Mouse (Mus musculus): ENCODE measurements around the gene Tomm6. TPM values are rescaled to one million over a fixed set of nuclear protein-coding genes. Genes with fewer than 3 reads are reported as not detected.
A peak's percentile ranks its signal among the peaks of the same experiment; 100 is the strongest.

The Tomm6 gene
- polyA plus RNA-seq, 1 experiment = 93.7 TPM

- Histone ChIP-seq H3K4me1 (ENCODE audit: control insufficient read depth, insufficient read depth, low read length) (peaks cover 23% of the 10 kb centered on the region), H3K27me3 (ENCODE audit: control insufficient read depth, insufficient read depth, low read length) (no peaks in the 10 kb centered on the region), H3K27ac (ENCODE audit: control insufficient read depth, insufficient read depth, low read depth, low read length) (peak within 1 kb of the TSS; percentile 51), H3K4me3 (ENCODE audit: control insufficient read depth, low read depth, low read length) (peak within 1 kb of the TSS; percentile 93), H3K36me3 (ENCODE audit: control insufficient read depth, insufficient read depth, low read length) (no peaks in the 10 kb centered on the region)
- no peak for TF ChIP-seq POLR2A (IDR thresholded peaks at IDR 0.05; ENCODE audit: control insufficient read depth, low read depth, low read length)
- no peak for TF ChIP-seq CTCF (IDR thresholded peaks at IDR 0.05; ENCODE audit: control insufficient read depth, insufficient read depth, insufficient replicate concordance, low read depth, low read length)
Observed at GRCm38 (mm10) chr17:47688608-47689575, 706 bp upstream of the Tomm6 start, which contains the start of gene Frs3. Gene Frs3, plus strand, starts transcription at chr17:47689030.

- peak overlapping the region; percentile 76 for H3K27ac ChIP-seq (ENCODE audit: control insufficient read depth, insufficient read depth, low read depth, low read length)
- peaks cover 19% of the 10 kb centered on the region for H3K4me1 ChIP-seq (ENCODE audit: control insufficient read depth, insufficient read depth, low read length)
- TF ChIP-seq CTCF (IDR thresholded peaks at IDR 0.05; ENCODE audit: control insufficient read depth, insufficient read depth, insufficient replicate concordance, low read depth, low read length) = no peak
- peak; percentile 89 for TF ChIP-seq POLR2A (IDR thresholded peaks at IDR 0.05; ENCODE audit: control insufficient read depth, low read depth, low read length)
- H3K4me3 ChIP-seq (ENCODE audit: control insufficient read depth, low read depth, low read length) = peak overlapping the region; percentile 93
- no peaks in the 10 kb centered on the region for H3K36me3 ChIP-seq (ENCODE audit: control insufficient read depth, insufficient read depth, low read length)
- H3K27me3 ChIP-seq (ENCODE audit: control insufficient read depth, insufficient read depth, low read length) = no peaks in the 10 kb centered on the region
Observed at GRCm38 (mm10) chr17:47687409-47688343, 510 bp downstream of the Tomm6 start.

- Histone ChIP-seq H3K36me3 (ENCODE audit: control insufficient read depth, insufficient read depth, low read length) (peaks cover 1% of the 10 kb centered on the region; the same call in 1 of the 2 replicates), H3K27ac (ENCODE audit: control insufficient read depth, insufficient read depth, low read depth, low read length) (no peak overlapping the region)
- TF ChIP-seq CTCF (IDR thresholded peaks at IDR 0.05; ENCODE audit: control insufficient read depth, insufficient read depth, insufficient replicate concordance, low read depth, low read length) = no peak
- no peak for TF ChIP-seq POLR2A (IDR thresholded peaks at IDR 0.05; ENCODE audit: control insufficient read depth, low read depth, low read length)
Observed at GRCm38 (mm10) chr17:47682836-47683235, 5.3 kb downstream of the Tomm6 start.

GRCm38 (mm10) chr17:47678702-47679101, 9.5 kb downstream of the Tomm6 start:
- TF ChIP-seq POLR2A (IDR thresholded peaks at IDR 0.05; ENCODE audit: control insufficient read depth, low read depth, low read length) (no peak), CTCF (IDR thresholded peaks at IDR 0.05; ENCODE audit: control insufficient read depth, insufficient read depth, insufficient replicate concordance, low read depth, low read length) (no peak)
- H3K27me3 ChIP-seq (ENCODE audit: control insufficient read depth, insufficient read depth, low read length) = no peaks in the 10 kb centered on the region
- H3K36me3 ChIP-seq (ENCODE audit: control insufficient read depth, insufficient read depth, low read length) = peaks cover 1% of the 10 kb centered on the region
- H3K4me1 ChIP-seq (ENCODE audit: control insufficient read depth, insufficient read depth, low read length) = no peaks in the 10 kb centered on the region
- no peak overlapping the region for H3K4me3 ChIP-seq (ENCODE audit: control insufficient read depth, low read depth, low read length)
- H3K27ac ChIP-seq (ENCODE audit: control insufficient read depth, insufficient read depth, low read depth, low read length) = no peak overlapping the region

More at GRCm38 (mm10) chr17:47682836-47683235, 5.3 kb downstream of the Tomm6 start:
- H3K4me3 ChIP-seq (ENCODE audit: control insufficient read depth, low read depth, low read length) = no peak overlapping the region
- H3K27me3 ChIP-seq (ENCODE audit: control insufficient read depth, insufficient read depth, low read length) = no peaks in the 10 kb centered on the region
- H3K4me1 ChIP-seq (ENCODE audit: control insufficient read depth, insufficient read depth, low read length) = peaks cover 10% of the 10 kb centered on the region

- peaks cover 1% of the 10 kb centered on the region for H3K36me3 ChIP-seq (ENCODE audit: control insufficient read depth, insufficient read depth, low read length)
- H3K27ac ChIP-seq (ENCODE audit: control insufficient read depth, insufficient read depth, low read depth, low read length) = no peak overlapping the region
Observed at GRCm38 (mm10) chr17:47678238-47678637, 9.9 kb downstream of the Tomm6 start.

GRCm38 (mm10) chr17:47676581-47676980, 11.6 kb downstream of the Tomm6 start:
- peaks cover 10% of the 10 kb centered on the region for H3K4me1 ChIP-seq (ENCODE audit: control insufficient read depth, insufficient read depth, low read length)
- no peak overlapping the region for H3K27ac ChIP-seq (ENCODE audit: control insufficient read depth, insufficient read depth, low read depth, low read length)
- H3K36me3 ChIP-seq (ENCODE audit: control insufficient read depth, insufficient read depth, low read length) = peaks cover 3% of the 10 kb centered on the region
- TF ChIP-seq POLR2A (IDR thresholded peaks at IDR 0.05; ENCODE audit: control insufficient read depth, low read depth, low read length) = no peak
- 0 out of 2 replicates have a peak, but pooled peaks have one; percentile 31 for TF ChIP-seq CTCF (IDR thresholded peaks at IDR 0.05; ENCODE audit: control insufficient read depth, insufficient read depth, insufficient replicate concordance, low read depth, low read length)
- no peaks in the 10 kb centered on the region for H3K27me3 ChIP-seq (ENCODE audit: control insufficient read depth, insufficient read depth, low read length)
- no peak overlapping the region for H3K4me3 ChIP-seq (ENCODE audit: control insufficient read depth, low read depth, low read length)

More at GRCm38 (mm10) chr17:47678238-47678637, 9.9 kb downstream of the Tomm6 start:
- H3K4me1 ChIP-seq (ENCODE audit: control insufficient read depth, insufficient read depth, low read length) = no peaks in the 10 kb centered on the region
- no peak for TF ChIP-seq POLR2A (IDR thresholded peaks at IDR 0.05; ENCODE audit: control insufficient read depth, low read depth, low read length)
- TF ChIP-seq CTCF (IDR thresholded peaks at IDR 0.05; ENCODE audit: control insufficient read depth, insufficient read depth, insufficient replicate concordance, low read depth, low read length) = no peak
- H3K4me3 ChIP-seq (ENCODE audit: control insufficient read depth, low read depth, low read length) = no peak overlapping the region
- no peaks in the 10 kb centered on the region for H3K27me3 ChIP-seq (ENCODE audit: control insufficient read depth, insufficient read depth, low read length)
